Mouse (Mus musculus) kidney, adult 11 months (tissue): ENCODE data around the gene Pi4k2a.

Source experiments
- DNase-seq: peaks from one replicate; pipeline ENCODE4 v3.0.0; 2022

The Pi4k2a gene

DNA sequence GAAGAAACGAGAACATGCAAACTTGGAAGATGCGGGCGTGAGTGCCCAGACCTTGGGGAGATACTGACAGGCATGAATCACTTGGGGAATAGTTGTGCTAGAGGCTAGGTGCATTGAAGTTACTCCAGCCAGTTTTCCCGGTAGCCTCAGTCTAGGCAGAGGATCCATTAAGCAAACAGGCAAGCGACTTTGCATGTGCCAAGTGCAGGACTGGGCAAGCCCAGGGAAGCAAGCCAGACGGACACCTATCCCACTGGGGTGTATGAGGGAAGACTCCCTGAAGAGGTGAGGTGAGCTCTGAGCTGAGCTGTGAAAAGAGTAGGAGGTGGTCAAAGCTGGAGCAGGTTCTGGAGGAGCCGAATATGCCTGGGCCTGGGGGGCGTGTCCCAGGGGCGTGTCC, 77.2 kb downstream of the Pi4k2a start:
- DNase-seq: no peak

DNA sequence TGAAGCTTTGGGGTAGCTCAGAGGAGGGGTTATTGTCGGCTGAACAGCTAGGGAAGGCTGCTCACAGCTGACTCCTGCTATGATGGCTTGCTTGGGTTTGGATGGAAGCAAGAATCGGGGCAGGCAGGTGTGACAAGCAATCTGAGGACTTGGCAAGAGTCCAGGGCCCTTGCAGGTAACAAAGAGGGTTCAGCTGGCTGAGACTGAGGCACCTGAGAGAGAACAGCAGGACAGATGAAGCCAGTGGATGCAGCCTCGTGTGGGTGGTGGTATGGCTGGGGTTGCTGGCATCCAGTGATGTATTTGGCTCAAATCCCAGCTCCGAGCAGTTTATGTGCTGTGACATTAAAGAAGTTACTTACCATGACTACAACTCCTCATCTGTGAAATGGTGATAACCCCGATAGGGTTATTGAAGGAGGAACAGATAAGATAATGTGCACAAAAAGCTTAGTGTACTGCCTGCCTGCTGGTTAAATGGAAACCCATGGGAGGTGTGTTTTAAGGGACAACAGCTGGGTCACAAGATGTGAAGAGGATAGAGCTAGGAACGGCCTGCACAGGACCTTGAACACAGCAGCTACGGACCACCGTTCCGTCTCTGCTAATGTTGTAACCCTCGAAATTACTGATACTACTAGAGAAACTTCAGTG, 79.2 kb downstream of the Pi4k2a start:
- DNase-seq: no peak

DNA sequence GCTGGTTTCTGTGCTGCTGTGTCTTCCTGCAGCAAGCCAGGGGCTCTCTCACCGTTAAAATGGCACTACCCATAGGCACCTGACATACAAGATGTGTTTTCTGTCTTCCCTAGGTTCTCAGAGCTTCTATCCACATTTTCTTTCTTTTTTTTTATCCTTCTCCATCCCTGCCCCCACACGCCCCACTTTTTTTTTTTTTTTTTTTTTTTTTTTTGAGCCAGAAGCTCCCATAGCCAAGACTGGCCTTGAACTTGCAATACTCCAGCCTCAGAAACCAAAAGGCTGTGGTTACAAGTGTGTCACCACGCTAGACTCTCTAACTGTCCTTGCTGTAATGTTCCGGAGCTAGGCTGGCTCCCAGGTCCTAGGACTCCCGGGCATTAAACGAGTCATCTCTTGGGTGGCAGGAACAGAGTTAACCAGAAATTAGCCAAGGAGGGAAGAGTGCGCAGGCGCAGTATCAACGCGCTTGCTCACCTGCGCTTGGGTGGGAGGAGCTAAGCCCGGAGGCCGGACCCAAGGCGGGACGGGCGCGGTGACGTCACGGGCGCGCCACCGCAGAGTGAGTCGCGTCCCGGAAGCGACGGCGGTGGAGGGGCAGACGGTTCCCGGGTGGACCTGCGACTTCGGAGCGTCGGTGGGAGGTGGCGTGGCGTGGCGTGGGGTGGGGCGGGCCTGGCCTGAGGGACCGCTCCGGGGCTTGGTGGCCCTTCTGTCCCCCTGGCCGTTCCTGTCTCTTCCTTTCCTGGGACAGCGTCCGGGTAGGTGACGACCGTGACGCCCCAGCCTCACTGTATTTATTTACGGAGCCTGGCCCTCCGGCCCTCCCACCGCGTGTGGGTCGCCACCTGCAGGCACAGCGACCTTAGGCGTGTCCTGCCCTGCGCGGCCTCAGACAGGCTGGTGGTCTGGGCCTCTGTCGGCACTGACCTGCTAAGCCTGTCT, 80.0 kb downstream of the Pi4k2a start:
- DNase-seq: peak; percentile 94
